Mouse (Mus musculus) CD8-positive naive resting alpha-beta T cell, adult 2 months (primary cell): ENCODE results near the gene Hectd1.

Experiments used
- DNase-seq, 2 experiments: peaks; one replicate each; pipeline ENCODE4 v3.0.0; 2022; ENCODE audit warnings: low read depth in 2 of 2, low spot score in 2 of 2

Gene Hectd1

GRCm38 (mm10) chr12:51829290-51830076 lies at the start of gene Hectd1:
Hectd1 (minus strand) TSS chr12:51829536.
- DNase-seq = peak; percentile 80 to 82

DNA sequence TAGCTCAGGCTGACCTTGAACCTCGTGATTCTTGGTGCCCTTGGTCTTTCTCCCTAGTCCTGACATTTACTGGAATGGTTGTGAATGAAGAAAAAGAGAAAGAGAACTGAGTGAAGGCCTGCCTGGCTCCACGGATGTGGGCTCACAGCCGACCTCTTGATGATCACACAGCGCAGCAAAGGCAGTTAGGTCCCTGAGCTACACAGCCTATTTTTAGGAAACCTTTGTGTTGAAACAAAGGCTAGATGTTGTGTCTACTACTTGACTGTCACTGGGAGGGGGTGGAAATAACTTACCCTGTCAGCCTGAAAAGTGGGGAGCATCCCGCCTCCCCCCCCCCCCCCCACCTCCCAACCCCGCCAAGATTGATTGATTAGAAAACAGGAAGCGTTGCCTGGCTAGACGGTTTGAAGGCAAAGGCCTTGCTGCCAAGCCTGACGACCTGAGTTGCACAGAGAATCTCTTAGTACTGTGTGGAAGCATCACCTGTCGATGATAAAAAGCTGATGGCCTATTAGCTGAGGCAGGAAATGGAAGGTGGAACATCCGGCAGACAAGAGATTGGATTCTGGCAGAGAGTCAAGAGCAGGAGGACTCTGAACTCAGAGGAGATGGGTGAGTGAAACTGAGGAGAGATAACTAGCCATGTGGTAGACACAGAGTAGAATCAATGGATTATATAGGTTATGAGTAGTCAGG lies 42.3 kb upstream of the Hectd1 start:
- DNase-seq = peak in 1 of 2 experiments; percentile 19

DNA sequence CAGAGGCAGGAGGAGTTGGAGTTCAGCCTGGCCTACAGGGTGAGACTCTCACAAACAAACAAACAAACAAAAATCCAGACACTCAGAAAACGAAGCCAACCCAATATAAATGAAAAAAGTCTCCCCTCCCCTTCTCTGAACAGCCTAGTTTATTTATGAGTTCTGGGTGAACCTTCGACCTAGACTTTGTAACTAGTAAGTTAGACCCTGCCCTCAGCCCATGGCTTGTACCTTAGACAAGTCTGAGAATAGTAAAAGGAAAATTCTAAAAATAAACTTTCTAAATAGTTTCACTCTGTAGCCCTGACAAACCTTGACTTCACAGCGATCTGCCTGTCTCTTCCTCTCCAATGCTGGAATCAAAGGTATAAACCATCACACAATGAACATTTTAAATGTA lies 40.2 kb upstream of the Hectd1 start:
- DNase-seq = no peak

GRCm38 (mm10) chr12:51867076-51867475 lies 37.7 kb upstream of the Hectd1 start:
- DNase-seq = no peak

- DNase-seq = peak; percentile 63 to 74
These were observed 37.0 kb upstream of the Hectd1 start for GRCm38 (mm10) chr12:51866226-51866910.

GRCm38 (mm10) chr12:51865790-51866179 lies 36.4 kb upstream of the Hectd1 start:
- peak; percentile 71 to 79 for DNase-seq

- no peak for DNase-seq
These were observed 35.9 kb upstream of the Hectd1 start for GRCm38 (mm10) chr12:51865061-51865789.

- no peak for DNase-seq
These were observed 34.0 kb upstream of the Hectd1 start for GRCm38 (mm10) chr12:51863116-51864002.

GRCm38 (mm10) chr12:51858134-51859028 lies 29.0 kb upstream of the Hectd1 start:
- DNase-seq = no peak

DNA sequence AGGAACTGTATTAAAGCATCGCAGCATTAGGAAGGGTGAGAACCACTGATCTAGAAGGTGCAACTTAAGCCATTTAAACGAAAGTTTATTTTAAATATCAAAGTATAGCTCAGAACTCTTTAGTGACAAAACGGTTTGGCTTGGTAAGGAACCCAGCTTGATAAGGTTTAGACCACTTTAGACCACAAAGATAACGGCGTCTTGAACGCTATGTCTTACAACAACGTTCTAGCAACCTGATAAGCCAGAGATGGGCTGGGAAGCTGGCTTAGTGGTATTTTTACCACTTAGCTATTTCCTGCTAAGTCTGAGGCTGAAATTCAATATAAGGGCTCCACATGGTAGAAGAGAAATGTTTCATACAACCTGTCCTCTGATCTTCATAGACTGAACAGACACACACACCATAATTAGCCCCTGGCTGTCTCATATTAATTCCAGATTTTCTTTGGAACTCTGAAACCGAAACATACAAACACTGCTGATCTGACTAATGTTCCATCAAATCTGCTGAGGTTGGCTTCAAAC lies 27.5 kb upstream of the Hectd1 start:
- DNase-seq = no peak

- no peak for DNase-seq
These were observed 26.5 kb upstream of the Hectd1 start for GRCm38 (mm10) chr12:51855872-51856271.

DNA sequence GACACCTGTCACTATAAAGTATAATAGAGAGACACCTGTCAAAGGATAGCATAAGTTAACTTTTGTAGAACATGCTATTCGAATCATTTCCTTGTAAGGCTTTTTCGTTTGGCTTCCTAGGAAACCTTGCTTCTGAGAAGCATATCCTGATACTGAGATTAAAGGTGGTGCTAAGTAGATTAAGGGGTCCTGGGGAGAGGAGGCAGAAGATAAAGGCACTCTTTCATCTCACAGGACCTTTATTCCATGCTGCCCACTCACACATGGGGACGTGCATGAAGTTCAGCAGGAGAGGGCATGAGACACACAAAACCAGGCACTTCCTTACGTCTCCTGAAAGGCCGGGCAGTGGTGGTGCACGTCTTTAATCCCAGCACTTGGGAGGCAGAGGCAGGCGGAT lies 26.1 kb upstream of the Hectd1 start:
- DNase-seq = no peak

DNA sequence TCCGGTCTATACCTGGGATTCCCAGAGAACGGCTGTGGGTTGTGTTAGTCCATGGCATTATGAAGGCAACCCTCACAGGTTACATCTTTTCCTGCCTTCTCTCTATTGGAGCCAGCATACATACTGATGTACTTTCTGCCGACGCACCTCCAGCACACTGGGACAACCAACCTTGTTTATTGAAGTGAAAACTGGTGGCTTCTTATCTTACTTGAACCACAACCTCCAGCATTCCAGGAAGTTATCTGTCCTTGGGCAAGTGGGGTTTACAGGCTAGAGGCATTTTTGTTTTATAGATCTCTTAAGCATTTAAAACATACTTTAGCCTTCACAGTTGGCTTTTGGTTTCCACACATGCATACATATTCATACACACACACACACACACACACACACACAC lies 22.3 kb upstream of the Hectd1 start:
- no peak for DNase-seq

GRCm38 (mm10) chr12:51851155-51851554 lies 21.8 kb upstream of the Hectd1 start:
- no peak for DNase-seq

- DNase-seq = no peak
These were observed 21.0 kb upstream of the Hectd1 start for GRCm38 (mm10) chr12:51850339-51850738.

- DNase-seq = no peak
These were observed 20.6 kb upstream of the Hectd1 start for GRCm38 (mm10) chr12:51849902-51850301.

- DNase-seq = no peak
These were observed 18.8 kb upstream of the Hectd1 start for GRCm38 (mm10) chr12:51847953-51848680.

GRCm38 (mm10) chr12:51845261-51845660 lies 15.9 kb upstream of the Hectd1 start:
- no peak for DNase-seq
